Mouse (Mus musculus): ENCODE data around the gene Gm42688. TPM values are rescaled to one million over a fixed set of nuclear protein-coding genes. Genes with fewer than 3 reads are reported as not detected.

Gm42688 gene
- polyA plus RNA-seq, 1 experiment, result 1.9 TPM

GRCm38 (mm10) chr6:83083497-83083896 lies 17.9 kb upstream of the Gm42688 start:
- no peak overlapping the region for H3K27ac ChIP-seq (ENCODE audit: insufficient read depth, low read length)
- H3K4me3 ChIP-seq (ENCODE audit: insufficient read depth, low read length), result no peak overlapping the region
- TF ChIP-seq CTCF (IDR thresholded peaks at IDR 0.05; ENCODE audit: borderline replicate concordance, insufficient read depth, low read length) (no peak), POLR2A (IDR thresholded peaks at IDR 0.05; ENCODE audit: low read depth, low read length) (no peak)
- no peaks in the 10 kb centered on the region for H3K4me1 ChIP-seq (ENCODE audit: control insufficient read depth, insufficient read depth, low read length)

DNA sequence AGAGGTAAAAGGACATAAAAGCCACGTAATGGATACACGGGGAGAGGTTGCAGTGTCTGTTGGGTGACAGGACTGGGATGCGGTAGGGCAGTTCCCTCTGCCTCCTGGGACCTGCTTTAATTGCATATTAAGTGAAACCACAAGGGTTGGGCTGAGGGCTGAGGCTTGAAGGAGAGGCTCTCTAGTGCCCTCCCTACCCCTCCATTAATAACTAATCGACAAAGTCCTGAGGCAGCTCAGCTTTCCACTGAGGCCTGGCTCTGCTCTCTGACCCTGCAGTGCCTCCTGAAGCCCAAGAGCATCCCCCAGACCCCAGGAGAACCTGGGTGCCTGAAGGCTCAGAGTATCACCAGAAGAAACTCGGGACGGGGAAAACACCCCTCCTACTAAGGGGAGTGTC lies 16.9 kb upstream of the Gm42688 start:
- peak; percentile 30; the same call in 1 of the 2 replicates for TF ChIP-seq POLR2A (IDR thresholded peaks at IDR 0.05; ENCODE audit: low read depth, low read length)
- TF ChIP-seq CTCF (IDR thresholded peaks at IDR 0.05; ENCODE audit: borderline replicate concordance, insufficient read depth, low read length), result no peak

DNA sequence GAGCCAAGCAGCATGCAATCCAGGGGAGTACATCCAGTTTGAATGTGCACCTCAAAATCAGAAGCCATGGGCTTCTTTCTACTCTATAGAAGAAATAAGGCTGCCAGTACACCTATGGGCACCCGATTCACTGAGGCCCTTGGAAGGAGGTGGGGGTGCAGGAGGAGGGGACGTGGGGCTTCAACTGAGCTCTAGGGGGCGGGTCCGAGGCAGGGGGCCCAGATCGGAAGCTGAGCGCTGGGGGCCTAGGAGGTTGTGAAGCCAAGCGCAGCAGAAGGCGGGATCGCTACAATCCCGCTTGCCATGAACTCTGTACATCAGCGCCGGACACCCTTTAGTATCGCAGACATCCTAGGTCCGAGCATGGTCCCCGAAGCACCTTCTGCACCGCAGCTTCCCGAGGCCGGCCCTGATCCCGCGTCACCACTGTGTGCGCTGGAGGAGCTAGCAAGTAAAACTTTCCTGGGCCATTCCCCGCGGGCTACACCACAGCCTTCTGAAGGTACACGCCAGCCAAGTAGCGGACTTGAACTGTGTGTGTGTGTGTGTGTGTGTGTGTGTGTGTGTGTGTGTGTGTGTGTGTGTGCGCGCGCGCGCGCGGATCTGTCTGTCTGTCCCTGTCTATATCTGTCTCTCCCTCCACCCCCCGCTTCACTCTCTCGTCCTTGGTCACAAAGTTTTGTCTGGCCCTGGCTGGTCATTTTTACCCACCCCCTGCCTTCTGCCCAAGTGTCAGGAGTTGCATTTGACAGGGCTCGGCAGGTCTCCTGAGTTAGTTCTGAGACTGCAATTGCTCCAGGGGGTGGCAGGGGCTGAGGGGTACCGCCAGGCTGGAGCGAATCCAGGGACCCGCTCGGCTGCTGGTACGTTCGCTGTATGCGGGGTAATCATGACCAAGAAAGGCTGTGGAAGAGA lies 15.0 kb upstream of the Gm42688 start, which contains the start of gene Lbx2:
Gene Lbx2 (plus strand): TSS at position 247 of the 915 bp plus-strand sequence.
- Histone ChIP-seq H3K4me3 (ENCODE audit: insufficient read depth, low read length) (no peak within 1 kb of the TSS), H3K27ac (ENCODE audit: insufficient read depth, low read length) (no peak within 1 kb of the TSS), H3K4me1 (ENCODE audit: control insufficient read depth, insufficient read depth, low read length) (no peaks in the 10 kb centered on the region)
- no peak for TF ChIP-seq POLR2A (IDR thresholded peaks at IDR 0.05; ENCODE audit: low read depth, low read length)
- TF ChIP-seq CTCF (IDR thresholded peaks at IDR 0.05; ENCODE audit: borderline replicate concordance, insufficient read depth, low read length), result no peak

More for the DNA sequence above, 16.9 kb upstream of the Gm42688 start:
- Histone ChIP-seq H3K4me1 (ENCODE audit: control insufficient read depth, insufficient read depth, low read length) (no peaks in the 10 kb centered on the region), H3K27ac (ENCODE audit: insufficient read depth, low read length) (no peak overlapping the region), H3K4me3 (ENCODE audit: insufficient read depth, low read length) (no peak overlapping the region)

DNA sequence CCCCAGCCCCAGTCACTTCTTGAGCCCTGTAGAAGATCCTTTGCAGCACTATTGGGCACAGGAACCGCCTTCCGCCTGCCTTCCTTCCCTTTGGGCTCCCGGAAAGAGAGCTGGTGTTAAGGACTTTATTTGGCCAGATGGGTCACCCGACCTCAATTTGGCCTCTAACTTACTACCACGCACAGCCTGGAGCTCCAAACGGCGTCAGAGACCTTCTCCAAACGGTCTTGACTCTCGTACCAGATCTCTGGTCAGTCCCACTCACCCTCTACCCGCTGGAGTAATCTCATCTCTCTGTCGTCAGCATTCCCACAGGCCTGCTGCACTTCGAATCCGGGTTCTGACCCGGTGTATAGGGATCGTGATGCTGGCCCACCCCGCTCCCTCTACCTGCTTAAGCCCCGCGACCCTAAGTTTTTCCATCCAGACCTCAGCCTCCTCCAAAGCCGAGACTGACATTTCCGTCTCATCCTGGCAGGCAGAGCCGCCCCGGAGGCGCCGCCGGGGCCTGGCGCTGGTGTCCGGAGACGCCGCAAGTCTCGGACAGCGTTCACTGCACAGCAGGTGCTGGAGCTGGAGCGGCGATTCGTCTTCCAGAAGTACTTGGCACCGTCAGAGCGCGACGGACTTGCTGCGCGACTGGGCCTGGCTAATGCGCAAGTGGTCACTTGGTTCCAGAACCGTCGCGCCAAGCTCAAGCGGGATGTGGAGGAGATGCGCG lies 14.1 kb upstream of the Gm42688 start:
- Histone ChIP-seq H3K4me3 (ENCODE audit: insufficient read depth, low read length) (no peak overlapping the region), H3K27ac (ENCODE audit: insufficient read depth, low read length) (no peak overlapping the region), H3K4me1 (ENCODE audit: control insufficient read depth, insufficient read depth, low read length) (no peaks in the 10 kb centered on the region)
- TF ChIP-seq CTCF (IDR thresholded peaks at IDR 0.05; ENCODE audit: borderline replicate concordance, insufficient read depth, low read length) (no peak), POLR2A (IDR thresholded peaks at IDR 0.05; ENCODE audit: low read depth, low read length) (no peak)

DNA sequence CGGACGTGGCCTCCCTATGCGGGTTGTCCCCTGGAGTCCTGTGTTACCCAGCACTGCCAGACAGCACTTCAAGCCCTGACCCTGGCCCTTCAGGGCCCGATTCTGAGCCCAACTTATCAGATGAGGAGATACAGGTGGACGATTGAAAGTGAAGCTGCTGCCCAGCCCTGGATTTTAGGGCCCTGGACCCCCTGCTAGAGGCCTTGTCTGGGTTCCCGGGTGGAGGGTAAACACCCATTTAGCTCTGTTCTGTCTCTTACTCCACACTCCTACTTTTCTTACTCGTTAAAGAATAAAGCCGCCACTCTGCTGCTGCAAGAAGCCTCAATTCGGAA lies 13.5 kb upstream of the Gm42688 start:
- Histone ChIP-seq H3K27ac (ENCODE audit: insufficient read depth, low read length) (no peak overlapping the region), H3K4me1 (ENCODE audit: control insufficient read depth, insufficient read depth, low read length) (no peaks in the 10 kb centered on the region), H3K4me3 (ENCODE audit: insufficient read depth, low read length) (no peak overlapping the region)
- TF ChIP-seq CTCF (IDR thresholded peaks at IDR 0.05; ENCODE audit: borderline replicate concordance, insufficient read depth, low read length) (no peak), POLR2A (IDR thresholded peaks at IDR 0.05; ENCODE audit: low read depth, low read length) (no peak)

- Histone ChIP-seq H3K27ac (ENCODE audit: insufficient read depth, low read length) (no peak overlapping the region), H3K4me3 (ENCODE audit: insufficient read depth, low read length) (no peak overlapping the region), H3K4me1 (ENCODE audit: control insufficient read depth, insufficient read depth, low read length) (no peaks in the 10 kb centered on the region)
- no peak for TF ChIP-seq CTCF (IDR thresholded peaks at IDR 0.05; ENCODE audit: borderline replicate concordance, insufficient read depth, low read length)
- no peak for TF ChIP-seq POLR2A (IDR thresholded peaks at IDR 0.05; ENCODE audit: low read depth, low read length)
Observed at GRCm38 (mm10) chr6:83092416-83093127, 8.8 kb upstream of the Gm42688 start.

- Histone ChIP-seq H3K27ac (ENCODE audit: insufficient read depth, low read length) (no peak overlapping the region), H3K4me1 (ENCODE audit: control insufficient read depth, insufficient read depth, low read length) (no peaks in the 10 kb centered on the region)
- TF ChIP-seq POLR2A (IDR thresholded peaks at IDR 0.05; ENCODE audit: low read depth, low read length) (no peak), CTCF (IDR thresholded peaks at IDR 0.05; ENCODE audit: borderline replicate concordance, insufficient read depth, low read length) (no peak)
Observed at GRCm38 (mm10) chr6:83095968-83096367, 5.4 kb upstream of the Gm42688 start.

DNA sequence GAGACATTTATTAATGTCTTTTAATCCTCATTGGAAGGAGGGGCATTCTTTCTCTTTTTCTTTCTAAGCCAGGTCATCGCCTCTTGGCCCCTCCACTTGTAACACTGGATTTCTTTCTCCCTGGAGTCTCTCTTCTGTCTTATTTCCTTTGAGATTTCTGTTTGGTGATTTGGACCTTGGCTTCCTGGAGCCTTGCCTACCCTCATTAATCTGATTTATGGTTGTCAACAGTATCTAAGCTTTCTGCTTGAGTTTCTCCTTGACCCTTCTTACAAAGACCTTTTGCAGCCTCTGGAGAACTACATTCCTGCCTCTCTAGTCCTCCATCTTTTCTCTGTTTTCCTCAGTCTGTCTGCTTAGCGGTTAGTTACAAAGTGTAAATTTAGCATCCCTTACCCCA lies 3.0 kb upstream of the Gm42688 start:
- TF ChIP-seq CTCF (IDR thresholded peaks at IDR 0.05; ENCODE audit: borderline replicate concordance, insufficient read depth, low read length) (no peak), POLR2A (IDR thresholded peaks at IDR 0.05; ENCODE audit: low read depth, low read length) (no peak)
- Histone ChIP-seq H3K27ac (ENCODE audit: insufficient read depth, low read length) (no peak overlapping the region), H3K4me1 (ENCODE audit: control insufficient read depth, insufficient read depth, low read length) (no peaks in the 10 kb centered on the region), H3K4me3 (ENCODE audit: insufficient read depth, low read length) (no peak overlapping the region)

More at GRCm38 (mm10) chr6:83095968-83096367, 5.4 kb upstream of the Gm42688 start:
- no peak overlapping the region for H3K4me3 ChIP-seq (ENCODE audit: insufficient read depth, low read length)

GRCm38 (mm10) chr6:83101688-83102556 lies 505 bp downstream of the Gm42688 start:
- Histone ChIP-seq H3K27ac (ENCODE audit: insufficient read depth, low read length) (no peak overlapping the region), H3K4me3 (ENCODE audit: insufficient read depth, low read length) (peak overlapping the region; percentile 56), H3K4me1 (ENCODE audit: control insufficient read depth, insufficient read depth, low read length) (no peaks in the 10 kb centered on the region)
- TF ChIP-seq CTCF (IDR thresholded peaks at IDR 0.05; ENCODE audit: borderline replicate concordance, insufficient read depth, low read length) (0 out of 2 replicates have a peak, but pooled peaks have one; percentile 7), POLR2A (IDR thresholded peaks at IDR 0.05; ENCODE audit: low read depth, low read length) (peak; percentile 44)
